Mouse (Mus musculus): ENCODE measurements around the gene Son. TPM values are rescaled to one million over a fixed set of nuclear protein-coding genes. Genes with fewer than 3 reads are reported as not detected.

Gene Son
- polyA plus RNA-seq, 1 experiment: 67.5 TPM

GRCm38 (mm10) chr16:91609501-91610245 lies 37.6 kb upstream of the Son start:
- no peaks in the 10 kb centered on the region for H3K27me3 ChIP-seq (ENCODE audit: control insufficient read depth, insufficient read depth, low read length)
- no peak overlapping the region for H3K27ac ChIP-seq (ENCODE audit: insufficient read depth, low read depth, low read length)
- H3K36me3 ChIP-seq (ENCODE audit: control insufficient read depth, insufficient read depth, low read length): no peaks in the 10 kb centered on the region
- no peak for TF ChIP-seq CTCF (IDR thresholded peaks at IDR 0.05; ENCODE audit: extremely low read depth, insufficient read length, insufficient replicate concordance, low read depth, low read length)
- no peak for TF ChIP-seq POLR2A (IDR thresholded peaks at IDR 0.05; ENCODE audit: low read depth, low read length)
- no peak overlapping the region for H3K4me3 ChIP-seq (ENCODE audit: low read depth, low read length)
- peaks cover 2% of the 10 kb centered on the region; the same call in 1 of the 2 replicates for H3K4me1 ChIP-seq (ENCODE audit: control insufficient read depth, insufficient read depth, insufficient read length, low read length)
- WGBS: 31% methylated on average over 9 of the region's 9 CpGs

GRCm38 (mm10) chr16:91611248-91611647 lies 36.1 kb upstream of the Son start:
- TF ChIP-seq POLR2A (IDR thresholded peaks at IDR 0.05; ENCODE audit: low read depth, low read length) (no peak), CTCF (IDR thresholded peaks at IDR 0.05; ENCODE audit: extremely low read depth, insufficient read length, insufficient replicate concordance, low read depth, low read length) (no peak)
- Histone ChIP-seq H3K36me3 (ENCODE audit: control insufficient read depth, insufficient read depth, low read length) (no peaks in the 10 kb centered on the region), H3K4me1 (ENCODE audit: control insufficient read depth, insufficient read depth, insufficient read length, low read length) (peaks cover 2% of the 10 kb centered on the region; the same call in 1 of the 2 replicates), H3K4me3 (ENCODE audit: low read depth, low read length) (peak overlapping the region; percentile 11; the same call in 1 of the 2 replicates), H3K27ac (ENCODE audit: insufficient read depth, low read depth, low read length) (0 out of 2 replicates have a peak overlapping the region, but pooled peaks have one; percentile 15), H3K27me3 (ENCODE audit: control insufficient read depth, insufficient read depth, low read length) (no peaks in the 10 kb centered on the region)
- WGBS: 65% methylated on average over 11 of the region's 11 CpGs

DNA sequence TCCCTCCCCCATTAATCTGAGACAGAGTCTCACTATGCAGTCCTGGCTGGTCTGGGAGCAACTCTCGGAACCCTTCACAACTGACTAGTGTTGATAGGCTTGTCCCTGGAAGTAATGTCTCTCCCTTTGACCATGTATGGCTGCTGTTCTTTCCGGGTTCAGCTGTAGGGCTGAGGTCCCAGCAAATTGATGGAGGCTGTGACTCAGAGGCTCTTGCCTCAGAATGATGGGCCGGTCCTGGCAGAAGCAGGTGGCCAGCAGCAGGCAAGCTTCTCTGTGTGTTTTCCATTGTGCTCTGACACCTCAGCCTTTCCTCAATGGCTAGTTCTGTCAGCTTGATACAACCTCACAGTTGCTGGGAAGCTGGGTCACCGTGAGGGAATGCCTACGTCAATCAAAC lies 34.8 kb upstream of the Son start:
- H3K36me3 ChIP-seq (ENCODE audit: control insufficient read depth, insufficient read depth, low read length): no peaks in the 10 kb centered on the region
- no peak for TF ChIP-seq CTCF (IDR thresholded peaks at IDR 0.05; ENCODE audit: extremely low read depth, insufficient read length, insufficient replicate concordance, low read depth, low read length)
- no peak for TF ChIP-seq POLR2A (IDR thresholded peaks at IDR 0.05; ENCODE audit: low read depth, low read length)
- no peak overlapping the region for H3K27ac ChIP-seq (ENCODE audit: insufficient read depth, low read depth, low read length)
- H3K4me1 ChIP-seq (ENCODE audit: control insufficient read depth, insufficient read depth, insufficient read length, low read length): peaks cover 2% of the 10 kb centered on the region; the same call in 1 of the 2 replicates
- peak overlapping the region; percentile 7; the same call in 1 of the 2 replicates for H3K4me3 ChIP-seq (ENCODE audit: low read depth, low read length)
- WGBS: 76% methylated on average over 5 of the region's 5 CpGs
- H3K27me3 ChIP-seq (ENCODE audit: control insufficient read depth, insufficient read depth, low read length): no peaks in the 10 kb centered on the region

- Histone ChIP-seq H3K27me3 (ENCODE audit: control insufficient read depth, insufficient read depth, low read length) (no peaks in the 10 kb centered on the region), H3K36me3 (ENCODE audit: control insufficient read depth, insufficient read depth, low read length) (no peaks in the 10 kb centered on the region), H3K27ac (ENCODE audit: insufficient read depth, low read depth, low read length) (no peak overlapping the region), H3K4me1 (ENCODE audit: control insufficient read depth, insufficient read depth, insufficient read length, low read length) (peaks cover under 1% of the 10 kb centered on the region; the same call in 1 of the 2 replicates), H3K4me3 (ENCODE audit: low read depth, low read length) (no peak overlapping the region)
- TF ChIP-seq CTCF (IDR thresholded peaks at IDR 0.05; ENCODE audit: extremely low read depth, insufficient read length, insufficient replicate concordance, low read depth, low read length) (no peak), POLR2A (IDR thresholded peaks at IDR 0.05; ENCODE audit: low read depth, low read length) (no peak)
- WGBS: 83% methylated on average over 6 of the region's 6 CpGs
Observed at GRCm38 (mm10) chr16:91614552-91614951, 32.8 kb upstream of the Son start.

GRCm38 (mm10) chr16:91618511-91619501 lies 28.5 kb upstream of the Son start, which contains the start of gene Dnajc28:
TSS of gene Dnajc28 (minus strand) at chr16:91619026.
- Histone ChIP-seq H3K36me3 (ENCODE audit: control insufficient read depth, insufficient read depth, low read length) (peaks cover 22% of the 10 kb centered on the region), H3K27ac (ENCODE audit: insufficient read depth, low read depth, low read length) (no peak within 1 kb of the TSS), H3K27me3 (ENCODE audit: control insufficient read depth, insufficient read depth, low read length) (no peaks in the 10 kb centered on the region), H3K4me3 (ENCODE audit: low read depth, low read length) (peak within 1 kb of the TSS; percentile 68), H3K4me1 (ENCODE audit: control insufficient read depth, insufficient read depth, insufficient read length, low read length) (no peaks in the 10 kb centered on the region)
- TF ChIP-seq CTCF (IDR thresholded peaks at IDR 0.05; ENCODE audit: extremely low read depth, insufficient read length, insufficient replicate concordance, low read depth, low read length) (no peak), POLR2A (IDR thresholded peaks at IDR 0.05; ENCODE audit: low read depth, low read length) (peak; percentile 23; the same call in 1 of the 2 replicates)
- 12% methylated on average over 39 of the region's 39 CpGs for whole genome bisulfite sequencing

DNA sequence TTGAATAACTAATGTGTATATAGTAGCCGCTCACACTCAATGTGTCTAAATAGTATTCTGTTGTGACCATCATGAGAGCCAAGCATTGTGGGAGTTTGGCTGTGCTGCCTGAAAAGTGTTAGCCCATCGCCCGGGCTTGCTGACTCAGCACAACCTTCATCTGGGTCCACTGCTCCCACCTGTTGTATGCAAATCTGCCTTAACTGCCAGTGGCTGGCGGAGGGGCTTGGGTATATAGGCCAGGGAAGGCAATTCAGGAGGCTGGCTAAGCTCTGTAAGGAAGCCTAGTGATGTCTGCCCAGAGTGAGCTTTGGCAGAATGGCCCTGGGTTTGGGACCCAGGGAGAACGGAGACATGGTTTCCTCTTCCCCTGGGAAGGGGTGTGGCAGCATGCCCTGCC lies 27.1 kb upstream of the Son start:
- 91% methylated on average over 5 of the region's 5 CpGs for WGBS
- TF ChIP-seq POLR2A (IDR thresholded peaks at IDR 0.05; ENCODE audit: low read depth, low read length) (no peak), CTCF (IDR thresholded peaks at IDR 0.05; ENCODE audit: extremely low read depth, insufficient read length, insufficient replicate concordance, low read depth, low read length) (no peak)
- no peaks in the 10 kb centered on the region for H3K27me3 ChIP-seq (ENCODE audit: control insufficient read depth, insufficient read depth, low read length)
- peaks cover 32% of the 10 kb centered on the region for H3K36me3 ChIP-seq (ENCODE audit: control insufficient read depth, insufficient read depth, low read length)
- H3K4me3 ChIP-seq (ENCODE audit: low read depth, low read length): no peak overlapping the region
- H3K27ac ChIP-seq (ENCODE audit: insufficient read depth, low read depth, low read length): no peak overlapping the region
- H3K4me1 ChIP-seq (ENCODE audit: control insufficient read depth, insufficient read depth, insufficient read length, low read length): no peaks in the 10 kb centered on the region
